Mouse (Mus musculus) A20 (cell line): ENCODE measurements around the gene Sertad4.

ENCODE experiments used
- DNase-seq: peaks from one replicate; pipeline ENCODE4 v3.0.0-alpha.2; 2011; ENCODE audit warnings: low read depth, low spot score

The Sertad4 gene

DNA sequence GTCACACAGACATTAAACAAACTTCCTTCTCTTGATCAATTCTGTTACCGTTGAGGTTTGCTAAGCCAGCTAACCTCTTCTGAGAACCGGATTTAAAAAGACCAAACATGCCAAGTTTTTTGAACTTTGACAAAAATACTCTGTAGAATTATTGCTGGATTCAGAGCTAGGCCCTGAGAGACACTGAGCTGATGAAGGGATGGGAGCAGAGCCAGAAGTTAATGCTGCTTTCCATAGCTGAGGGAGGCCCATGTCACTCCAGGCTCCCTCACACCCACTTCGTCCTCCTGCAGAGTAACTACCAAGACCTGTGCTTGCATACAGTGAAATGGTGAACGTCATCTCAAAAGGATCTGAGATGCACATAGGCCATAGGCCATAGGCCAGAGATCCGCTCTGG lies 43.3 kb downstream of the Sertad4 start:
- no peak for DNase-seq

DNA sequence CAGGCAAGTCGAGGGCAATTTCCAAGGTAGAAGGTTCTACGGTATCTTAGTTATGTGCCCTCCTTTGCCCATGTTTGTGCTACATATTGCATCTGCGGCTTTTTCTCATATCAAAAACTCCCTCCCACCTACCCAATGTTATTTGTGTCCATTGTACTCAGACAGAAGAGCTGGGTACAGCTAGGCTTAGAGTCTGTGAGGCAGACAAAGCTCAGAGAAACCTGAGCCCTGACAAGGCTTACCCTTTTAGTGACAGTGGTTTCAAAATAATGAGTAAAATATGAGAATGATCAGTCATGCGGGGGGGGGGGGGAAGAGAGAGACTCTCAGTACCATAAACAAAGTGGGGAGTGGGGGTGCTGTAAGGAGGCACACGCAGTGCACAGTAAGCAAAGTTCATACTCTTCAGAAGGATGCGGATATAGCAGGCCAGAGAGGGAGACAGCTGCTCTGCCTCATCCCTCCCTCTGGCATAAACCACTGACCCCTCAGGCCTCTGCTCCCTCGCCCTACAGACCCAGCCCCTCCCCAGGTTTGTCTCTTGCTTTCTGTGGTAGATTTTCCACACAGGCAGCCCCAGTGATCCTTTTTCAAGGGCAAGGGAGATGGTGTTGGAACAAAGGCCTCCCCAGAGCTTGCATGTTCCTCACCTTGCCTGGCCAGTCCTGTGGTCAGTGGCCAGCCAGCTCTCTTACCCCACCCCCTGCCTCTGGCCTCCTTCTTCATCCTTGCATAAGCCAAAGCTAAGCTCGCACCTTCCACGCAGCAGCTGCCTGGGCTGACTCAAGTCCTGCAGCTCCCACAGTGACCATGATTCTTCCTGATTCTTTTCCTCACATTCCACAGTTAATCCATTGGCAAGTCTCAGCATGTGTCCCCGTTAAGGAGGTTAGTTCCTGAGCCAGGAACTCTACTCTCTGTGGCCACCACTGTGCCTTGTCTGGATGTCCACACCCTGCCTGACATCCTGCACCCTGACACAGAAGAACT lies 49.1 kb downstream of the Sertad4 start:
- DNase-seq = no peak

DNA sequence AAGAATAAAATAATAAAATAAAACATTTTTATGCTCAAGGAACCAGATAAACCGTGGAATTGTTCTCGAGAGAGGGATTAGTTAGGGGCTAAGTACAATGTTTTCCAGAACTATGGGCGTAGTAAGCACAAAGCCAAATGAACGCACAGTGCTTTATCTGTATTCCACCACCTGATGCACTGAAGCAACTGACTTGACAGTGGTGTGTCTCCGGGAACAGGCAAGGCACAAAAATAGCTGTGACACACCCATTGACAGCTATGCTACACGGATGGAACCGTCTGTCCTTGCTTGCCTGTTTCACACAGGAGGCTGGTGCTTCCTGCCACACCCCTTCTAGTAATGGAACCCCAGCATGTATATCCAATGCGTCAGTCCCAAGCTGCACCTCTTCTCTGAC lies 55.2 kb downstream of the Sertad4 start:
- DNase-seq = no peak

DNA sequence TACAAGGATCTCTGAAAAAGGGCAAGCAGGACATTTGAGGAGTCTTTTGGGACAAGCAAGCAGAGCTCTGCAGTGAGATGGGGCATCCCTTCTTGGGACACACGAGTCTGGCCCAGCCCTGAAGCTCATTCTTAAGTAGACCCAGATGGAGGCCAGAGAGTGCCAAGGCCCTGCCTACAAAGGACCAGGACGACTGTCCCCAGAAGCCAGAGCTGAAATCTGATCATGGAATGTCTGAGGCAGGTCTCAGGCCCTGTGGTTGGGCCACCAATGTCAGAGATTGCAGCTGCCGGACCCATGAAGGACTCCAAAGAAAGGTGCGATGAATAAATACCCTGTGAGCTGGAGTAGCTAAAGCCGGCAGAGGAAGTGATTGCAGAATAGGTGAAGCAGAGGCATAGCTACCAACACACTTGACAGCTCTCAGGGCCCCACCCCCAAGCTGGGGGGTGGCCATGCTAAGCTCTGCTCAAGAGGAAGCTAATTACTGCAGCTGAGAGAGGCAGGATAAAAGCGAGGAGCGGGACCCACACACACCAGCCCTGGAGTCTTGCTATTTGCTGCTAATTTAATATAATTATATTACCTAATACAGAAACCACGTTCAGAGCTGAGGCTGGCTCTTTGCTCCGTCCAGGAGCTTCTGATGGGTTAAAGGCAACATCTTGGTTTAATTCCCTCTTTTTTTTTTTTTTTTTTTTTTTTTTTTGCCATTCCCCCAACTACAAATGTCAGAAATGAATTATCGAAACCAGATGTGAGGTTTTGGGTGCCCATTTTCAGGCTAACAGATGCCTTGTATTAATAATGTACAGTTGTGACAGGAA lies 56.2 kb downstream of the Sertad4 start:
- DNase-seq = peak; percentile 11

DNA sequence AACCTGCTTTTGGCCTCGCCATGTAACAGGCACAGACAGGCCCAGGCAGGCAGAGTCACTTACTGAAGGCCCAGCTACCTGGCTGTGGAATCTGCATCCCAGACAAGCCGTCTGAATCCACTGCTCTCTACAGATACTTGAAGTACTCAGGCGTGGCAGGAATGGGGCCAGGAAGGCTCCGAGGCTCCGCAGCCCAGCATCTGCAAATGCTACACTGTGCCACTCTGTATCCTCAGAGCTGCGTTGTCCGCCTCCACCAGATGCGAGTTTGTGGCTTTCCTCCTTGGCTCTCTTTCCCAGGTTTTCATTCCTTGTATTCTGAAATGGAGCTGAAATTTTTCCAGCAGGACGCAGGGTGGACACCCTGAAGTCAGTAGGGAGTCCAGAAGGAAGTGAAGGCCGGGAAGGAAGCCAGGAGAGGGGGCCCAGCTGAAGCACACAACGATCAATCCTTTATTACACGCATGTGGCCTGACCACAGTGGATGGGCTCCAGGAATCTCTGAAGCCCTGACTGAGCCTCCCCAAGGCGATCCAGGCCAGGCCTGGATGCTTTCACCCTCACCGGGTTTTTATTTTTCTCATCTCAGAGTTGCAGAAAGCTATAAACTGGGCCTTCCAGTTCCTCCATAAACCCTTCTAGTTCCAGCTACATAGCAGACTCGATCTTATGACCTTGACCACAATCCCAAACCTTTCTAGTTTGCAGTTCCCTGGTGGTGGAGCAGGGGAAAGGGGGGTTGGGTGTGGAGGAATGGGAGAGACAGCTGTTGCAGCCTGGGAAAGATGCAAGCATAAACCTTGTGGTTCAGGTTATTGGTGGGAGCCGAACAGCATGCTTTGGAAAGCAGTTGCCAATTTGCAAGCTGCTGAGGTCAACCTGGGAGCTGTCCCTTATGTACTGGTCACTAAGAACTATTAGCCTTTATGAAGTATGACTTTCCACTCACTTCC lies 57.1 kb downstream of the Sertad4 start:
- DNase-seq = no peak

DNA sequence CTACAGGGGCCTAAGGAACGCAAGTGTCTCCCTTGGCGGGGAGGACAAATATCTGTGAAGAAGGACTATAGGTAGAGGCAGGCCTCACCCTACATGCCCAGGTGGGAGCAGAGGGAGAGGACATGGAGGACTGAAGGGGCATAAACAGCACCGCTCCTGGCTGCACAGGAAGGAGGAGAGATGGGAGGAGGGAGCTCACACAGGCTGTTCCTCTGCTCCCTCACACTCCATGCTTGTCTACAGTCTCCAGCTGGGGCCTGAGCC lies 58.6 kb downstream of the Sertad4 start:
- DNase-seq = no peak

DNA sequence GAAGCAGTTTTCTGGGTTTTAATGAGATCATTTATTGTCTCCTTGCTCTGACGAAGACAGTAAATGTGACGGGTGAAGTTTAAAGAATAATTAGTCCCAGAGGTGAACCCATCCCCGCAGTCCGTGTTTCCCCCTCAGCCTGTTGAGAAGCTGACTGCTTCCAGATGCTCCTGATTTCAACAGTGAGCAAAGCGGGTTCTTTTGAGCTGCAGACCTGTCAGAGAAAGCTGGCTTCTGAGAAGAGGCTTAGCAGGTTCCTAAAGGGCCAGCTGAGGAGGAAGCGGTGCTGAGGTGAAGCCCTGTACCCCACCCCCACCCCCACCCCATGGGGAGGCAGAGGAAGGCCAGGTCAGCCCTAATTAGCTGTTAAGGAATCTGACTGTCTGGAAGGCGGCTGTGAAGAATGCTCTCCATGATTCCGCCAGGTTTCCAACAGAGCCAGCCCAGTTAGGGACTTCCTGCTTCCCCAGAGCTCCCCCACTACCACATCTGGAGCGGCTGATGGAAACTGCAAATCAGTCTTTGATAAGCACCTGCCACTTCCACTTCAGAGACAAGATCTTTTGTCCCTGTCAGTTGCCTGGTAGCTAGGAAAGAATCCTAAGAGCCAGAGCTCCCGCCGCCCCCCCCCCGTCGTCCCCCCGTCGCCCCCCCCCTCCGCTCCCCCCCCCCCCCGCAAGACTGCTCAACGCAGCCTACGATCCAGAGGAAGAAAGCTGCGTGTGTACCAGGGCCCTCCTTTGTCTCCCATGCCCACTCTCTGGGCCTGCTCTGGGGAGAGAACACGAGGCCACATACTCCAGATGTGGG lies 59.1 kb downstream of the Sertad4 start:
- no peak for DNase-seq

DNA sequence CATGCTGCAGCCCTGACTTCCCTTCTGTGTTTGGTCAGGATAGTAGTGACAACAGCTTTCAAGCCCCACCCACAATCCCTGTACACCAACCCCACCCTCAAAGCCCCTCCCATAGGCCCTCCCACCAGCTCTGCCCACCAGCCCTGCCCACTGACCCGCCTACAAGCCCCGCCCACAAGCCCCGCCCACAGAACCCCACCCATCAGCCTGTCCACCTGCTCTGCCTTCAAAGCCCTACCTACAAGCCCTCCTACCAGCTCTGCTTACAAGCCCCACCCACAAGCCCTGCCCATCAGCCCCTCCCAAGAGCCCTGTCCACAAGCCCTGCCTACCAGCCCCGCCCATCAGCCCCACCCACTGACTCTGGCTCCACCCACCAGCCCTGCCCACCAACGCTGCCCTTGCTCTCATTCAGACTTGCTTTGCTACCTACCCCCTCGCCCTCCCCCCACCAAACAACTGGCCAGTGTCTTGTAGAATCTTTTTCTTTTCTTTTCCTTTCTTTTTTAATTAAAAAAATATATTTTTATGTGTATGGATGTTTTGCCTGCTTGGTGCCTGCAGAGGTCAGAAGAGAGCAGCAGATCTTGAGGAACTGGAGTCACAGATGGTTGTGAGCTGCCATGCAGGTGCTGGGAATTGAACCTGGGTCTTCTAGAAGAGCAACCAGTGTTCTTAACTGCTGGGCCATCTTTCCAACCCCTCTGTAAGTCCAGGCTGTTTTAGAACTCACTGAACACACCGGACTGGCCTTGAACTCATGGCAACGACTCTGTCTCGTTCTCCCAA lies 60.4 kb downstream of the Sertad4 start:
- DNase-seq = peak; percentile 65
